Mouse (Mus musculus): ENCODE data around the gene Mrvi1. TPM values are rescaled to one million over a fixed set of nuclear protein-coding genes. Genes with fewer than 3 reads are reported as not detected.
"Not testable (repeated sequence)": the region's sequence is repeated elsewhere in the genome, so short reads cannot be mapped to it uniquely, and the experiment has no call there.

Gene Mrvi1
- polyA plus RNA-seq, 1 experiment from 2014 or later: 0.79 TPM

DNA sequence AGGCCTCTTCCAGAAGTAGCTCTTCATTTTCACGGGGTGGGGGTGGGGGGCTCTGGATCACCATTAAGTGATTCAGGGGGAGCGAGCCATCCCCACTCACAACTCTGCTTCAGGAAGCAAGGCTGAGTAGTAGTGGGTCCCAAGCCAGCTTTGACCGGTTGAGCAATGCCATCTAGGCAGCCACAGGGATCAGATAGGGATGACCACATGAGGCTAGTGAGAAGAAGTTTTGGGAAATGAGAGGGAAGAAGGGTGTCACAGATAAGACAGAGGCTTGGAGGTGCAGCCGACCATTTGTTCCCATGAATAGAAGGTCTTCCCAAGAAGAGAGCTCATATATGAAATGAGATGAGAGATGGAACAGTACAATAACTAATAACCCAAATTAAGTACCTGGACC is 55.7 kb downstream of the Mrvi1 start:
- no peaks in the 10 kb centered on the region for H3K9me3 ChIP-seq
- no peaks in the 10 kb centered on the region for H3K27me3 ChIP-seq
- H3K9ac ChIP-seq: no peak overlapping the region
- WGBS: 87% methylated on average over 4 of the region's 4 CpGs
- no peak for ATAC-seq (ENCODE audit: low FRiP score)
- H3K4me2 ChIP-seq: no peak overlapping the region
- H3K27ac ChIP-seq: no peak overlapping the region
- H3K4me1 ChIP-seq (replicated peaks): no peaks in the 10 kb centered on the region
- no peak overlapping the region for H3K4me3 ChIP-seq
- no peaks in the 10 kb centered on the region for H3K36me3 ChIP-seq

DNA sequence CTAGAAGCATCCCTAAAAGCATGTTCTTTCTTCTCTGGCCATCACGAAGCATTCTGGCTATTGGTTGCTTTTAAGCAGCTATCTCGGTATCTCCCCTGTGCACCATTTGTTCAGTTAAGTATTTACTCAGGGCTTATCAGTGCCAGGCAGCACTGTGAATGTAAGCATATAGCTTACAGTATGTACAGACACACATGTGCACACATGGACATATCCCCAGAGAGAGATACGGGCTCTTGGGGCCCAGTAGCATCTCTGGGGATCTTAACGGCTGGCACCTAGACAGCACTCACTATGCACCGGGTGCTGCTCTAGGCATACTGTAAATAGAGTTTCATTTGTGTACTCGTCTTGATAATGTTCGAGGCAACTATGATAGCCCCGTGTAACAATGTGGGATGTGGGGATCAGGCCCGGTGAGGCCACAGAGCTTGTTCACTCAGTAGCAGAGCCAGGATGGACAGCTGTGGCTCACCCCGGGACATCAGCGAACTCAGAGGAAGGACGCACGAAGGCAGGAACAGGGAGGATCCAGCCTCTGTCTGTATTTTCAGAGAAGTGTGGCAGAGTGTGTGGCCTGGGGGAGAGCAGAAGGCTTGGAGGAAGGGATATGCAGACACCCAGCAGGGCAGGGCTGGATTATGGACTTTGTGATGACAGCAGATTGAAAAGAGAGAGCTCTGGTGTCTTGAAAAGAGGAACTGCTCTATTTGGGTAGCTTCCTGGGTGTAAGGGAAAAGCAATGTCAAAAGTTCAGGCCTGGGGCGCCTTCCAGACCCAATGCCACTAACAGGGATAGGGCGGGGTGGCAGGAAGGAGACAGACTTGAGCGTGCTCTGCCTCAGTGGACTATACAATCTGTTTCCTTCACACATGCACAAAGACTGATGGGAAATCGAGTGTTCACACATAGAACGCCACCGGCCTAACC is 61.7 kb downstream of the Mrvi1 start:
- Histone ChIP-seq H3K9me3 (no peaks in the 10 kb centered on the region), H3K9ac (no peak overlapping the region), H3K4me1 (replicated peaks) (no peaks in the 10 kb centered on the region), H3K27me3 (no peaks in the 10 kb centered on the region), H3K4me2 (no peak overlapping the region), H3K27ac (no peak overlapping the region), H3K4me3 (no peak overlapping the region), H3K36me3 (no peaks in the 10 kb centered on the region)
- WGBS: 85% methylated on average over 19 of the region's 19 CpGs
- no peak for ATAC-seq (ENCODE audit: low FRiP score)

DNA sequence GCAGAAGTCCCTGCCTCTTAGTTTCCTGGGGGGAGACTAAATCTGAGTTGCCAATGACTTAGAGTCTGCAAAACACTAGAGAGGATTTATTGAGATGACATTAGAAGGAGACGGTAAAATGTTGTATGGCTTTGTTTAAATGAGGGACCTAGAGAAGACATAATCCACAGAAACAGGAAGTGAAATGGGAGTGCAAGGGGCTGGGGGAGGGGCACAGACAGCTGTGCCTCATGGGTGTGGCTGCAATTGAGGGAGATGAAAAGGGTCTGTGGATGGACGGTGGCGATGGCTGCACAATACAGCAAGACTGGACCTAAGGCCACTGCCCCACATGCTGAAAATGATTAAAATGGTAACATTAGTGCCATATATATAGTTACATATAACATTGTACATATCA is 62.5 kb downstream of the Mrvi1 start:
- no peaks in the 10 kb centered on the region for H3K9me3 ChIP-seq
- no peak for ATAC-seq (ENCODE audit: low FRiP score)
- no peak overlapping the region for H3K27ac ChIP-seq
- no peaks in the 10 kb centered on the region for H3K4me1 ChIP-seq (replicated peaks)
- no peak overlapping the region for H3K4me2 ChIP-seq
- no peaks in the 10 kb centered on the region for H3K27me3 ChIP-seq
- H3K4me3 ChIP-seq: no peak overlapping the region
- no peaks in the 10 kb centered on the region for H3K36me3 ChIP-seq
- WGBS: 56% methylated on average over 3 of the region's 3 CpGs
- no peak overlapping the region for H3K9ac ChIP-seq

DNA sequence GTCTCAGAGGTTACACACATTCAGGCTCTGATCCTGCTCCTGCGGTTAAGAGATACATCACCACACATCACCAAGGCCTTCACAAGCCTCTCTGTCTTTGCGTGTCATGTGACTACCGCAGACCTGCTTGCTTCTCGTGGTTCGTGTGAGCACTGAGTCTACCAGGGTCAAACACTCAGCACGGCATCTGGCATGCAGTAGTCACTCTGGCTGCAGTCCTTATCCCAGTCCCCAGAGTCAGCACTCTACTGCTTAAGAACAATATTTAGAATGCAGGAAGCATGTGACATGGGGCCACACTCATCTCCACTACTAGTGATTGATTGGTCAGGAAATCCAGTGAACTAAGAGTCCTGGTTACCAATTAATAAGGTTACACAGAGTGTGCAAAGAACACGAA is 66.3 kb downstream of the Mrvi1 start:
- Histone ChIP-seq H3K4me3 (no peak overlapping the region), H3K9me3 (no peaks in the 10 kb centered on the region), H3K4me2 (no peak overlapping the region), H3K27me3 (no peaks in the 10 kb centered on the region), H3K36me3 (no peaks in the 10 kb centered on the region), H3K4me1 (replicated peaks) (no peaks in the 10 kb centered on the region), H3K9ac (no peak overlapping the region), H3K27ac (no peak overlapping the region)
- WGBS: 81% methylated on average over 7 of the region's 7 CpGs
- no peak for ATAC-seq (ENCODE audit: low FRiP score)

DNA sequence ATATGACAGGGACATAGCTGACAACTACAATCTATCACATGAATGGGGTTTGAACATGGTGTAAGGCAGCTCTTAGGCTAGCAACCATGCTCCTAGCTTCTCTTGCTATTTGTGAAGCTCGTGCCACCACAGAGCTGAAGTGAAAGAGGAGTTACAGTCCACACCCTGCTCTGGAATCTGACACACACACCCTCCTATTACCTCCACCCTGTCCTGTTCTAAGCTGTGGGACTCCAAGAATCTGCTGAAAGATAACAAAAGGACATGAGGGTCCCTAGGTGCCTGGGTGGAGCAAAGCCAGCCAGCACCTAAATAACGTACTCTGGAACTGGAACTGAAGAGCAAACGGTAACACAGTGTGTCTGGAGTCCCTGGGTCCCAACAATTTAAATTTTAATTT is 67.7 kb downstream of the Mrvi1 start:
- Histone ChIP-seq H3K9ac (no peak overlapping the region), H3K4me1 (replicated peaks) (no peaks in the 10 kb centered on the region), H3K9me3 (no peaks in the 10 kb centered on the region), H3K36me3 (no peaks in the 10 kb centered on the region), H3K27me3 (no peaks in the 10 kb centered on the region), H3K4me2 (no peak overlapping the region), H3K27ac (no peak overlapping the region), H3K4me3 (no peak overlapping the region)
- WGBS: 87% methylated on average over 3 of the region's 3 CpGs
- no peak for ATAC-seq (ENCODE audit: low FRiP score)

DNA sequence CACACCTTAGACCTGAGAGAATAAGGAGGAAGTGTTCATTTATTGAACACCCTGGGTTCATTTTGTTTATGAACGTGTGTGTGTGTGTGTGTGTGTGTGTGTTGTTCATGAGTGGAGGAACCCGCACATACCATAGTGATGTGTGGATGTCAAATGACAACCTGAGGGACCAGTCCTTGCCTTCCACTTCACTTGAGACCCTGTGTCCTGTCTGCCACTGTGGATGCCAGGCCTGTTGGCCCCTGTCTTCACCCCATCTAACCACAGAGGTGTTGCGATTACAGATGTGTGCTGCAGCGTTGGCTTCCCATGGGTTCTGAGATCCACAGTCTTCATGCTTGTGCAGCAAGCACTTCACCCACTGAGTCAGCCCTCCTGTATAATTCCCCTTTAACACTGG is 68.5 kb downstream of the Mrvi1 start:
- H3K4me2 ChIP-seq: no peak overlapping the region
- H3K9ac ChIP-seq: no peak overlapping the region
- H3K27me3 ChIP-seq: no peaks in the 10 kb centered on the region
- no peak for ATAC-seq (ENCODE audit: low FRiP score)
- H3K36me3 ChIP-seq: no peaks in the 10 kb centered on the region
- no peak overlapping the region for H3K27ac ChIP-seq
- no peaks in the 10 kb centered on the region for H3K9me3 ChIP-seq
- 96% methylated on average over 4 of the region's 4 CpGs for WGBS
- no peak overlapping the region for H3K4me3 ChIP-seq
- H3K4me1 ChIP-seq (replicated peaks): no peaks in the 10 kb centered on the region

DNA sequence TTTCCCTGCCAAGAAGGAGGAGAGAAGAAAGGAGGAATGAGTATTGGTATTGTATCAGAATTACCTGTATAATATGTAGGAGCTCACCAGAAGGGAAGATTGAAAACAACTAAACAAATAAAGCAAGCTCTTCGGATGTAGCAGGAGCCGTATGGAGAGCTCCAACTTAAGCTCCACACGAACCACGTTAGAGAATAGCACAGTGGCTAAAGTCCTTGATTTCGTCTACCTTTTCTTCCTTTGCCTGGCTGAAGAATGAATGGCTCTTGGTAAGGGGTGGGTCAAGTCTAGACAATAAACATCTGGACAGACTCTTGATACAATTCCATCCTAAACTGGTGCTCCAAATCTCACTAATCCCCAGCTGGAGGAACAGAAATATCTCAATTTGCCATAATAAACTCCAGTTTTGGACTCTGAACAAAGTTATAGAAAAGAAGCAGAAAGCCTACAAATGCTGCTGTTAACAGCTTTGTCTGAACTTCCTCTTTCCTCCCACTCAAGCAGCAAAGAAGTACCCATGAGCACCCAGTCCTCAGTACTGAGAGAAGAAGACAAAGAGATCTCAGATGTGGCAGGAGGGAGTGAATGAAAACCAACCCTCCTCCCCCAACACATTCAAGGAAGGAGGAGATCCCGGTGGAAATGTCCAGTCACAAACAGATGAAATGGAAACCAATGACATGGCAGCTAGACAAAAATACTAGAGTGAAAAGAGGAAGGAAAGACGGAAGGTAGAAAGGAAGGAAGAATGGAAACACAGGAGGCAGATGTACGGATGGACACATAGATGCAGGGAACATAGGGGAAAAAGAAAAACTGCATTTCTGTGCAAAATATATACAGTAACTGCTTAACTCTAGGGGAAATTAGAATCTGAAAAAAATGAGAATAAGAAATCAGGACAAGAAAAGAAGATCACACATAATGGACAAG is 73.8 kb downstream of the Mrvi1 start:
- H3K9ac ChIP-seq: no peak overlapping the region
- H3K27me3 ChIP-seq: no peaks in the 10 kb centered on the region
- H3K4me3 ChIP-seq: no peak overlapping the region
- H3K27ac ChIP-seq: no peak overlapping the region
- no peak for ATAC-seq (ENCODE audit: low FRiP score)
- 84% methylated on average over 8 of the region's 8 CpGs for WGBS
- no peaks in the 10 kb centered on the region for H3K4me1 ChIP-seq (replicated peaks)
- no peaks in the 10 kb centered on the region for H3K36me3 ChIP-seq
- H3K9me3 ChIP-seq: no peaks in the 10 kb centered on the region
- no peak overlapping the region for H3K4me2 ChIP-seq

DNA sequence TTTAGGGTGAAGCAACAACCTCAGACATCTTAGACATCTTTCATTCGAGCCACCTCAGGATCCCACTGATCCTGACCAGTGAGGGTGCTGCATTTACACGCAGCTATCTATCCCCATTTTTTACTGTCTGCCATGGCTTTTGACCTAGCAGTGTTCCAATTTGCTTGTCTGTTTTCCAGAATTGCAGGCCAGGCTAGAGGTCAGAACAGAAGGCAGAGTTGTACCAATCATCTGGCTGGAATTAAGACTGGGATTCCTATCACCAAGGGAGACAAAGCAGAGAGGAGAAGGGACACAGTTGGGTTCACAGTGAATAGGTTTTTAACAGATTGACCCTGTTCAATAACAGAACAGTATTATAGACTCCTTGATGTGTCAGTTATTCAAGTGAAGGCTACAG is 75.7 kb downstream of the Mrvi1 start:
- Histone ChIP-seq H3K36me3 (no peaks in the 10 kb centered on the region), H3K27ac (no peak overlapping the region), H3K9ac (no peak overlapping the region), H3K4me2 (no peak overlapping the region), H3K9me3 (no peaks in the 10 kb centered on the region), H3K4me3 (no peak overlapping the region), H3K27me3 (no peaks in the 10 kb centered on the region), H3K4me1 (replicated peaks) (no peaks in the 10 kb centered on the region)
- ATAC-seq (ENCODE audit: low FRiP score): no peak
- 72% methylated on average over 2 of the region's 2 CpGs for WGBS

DNA sequence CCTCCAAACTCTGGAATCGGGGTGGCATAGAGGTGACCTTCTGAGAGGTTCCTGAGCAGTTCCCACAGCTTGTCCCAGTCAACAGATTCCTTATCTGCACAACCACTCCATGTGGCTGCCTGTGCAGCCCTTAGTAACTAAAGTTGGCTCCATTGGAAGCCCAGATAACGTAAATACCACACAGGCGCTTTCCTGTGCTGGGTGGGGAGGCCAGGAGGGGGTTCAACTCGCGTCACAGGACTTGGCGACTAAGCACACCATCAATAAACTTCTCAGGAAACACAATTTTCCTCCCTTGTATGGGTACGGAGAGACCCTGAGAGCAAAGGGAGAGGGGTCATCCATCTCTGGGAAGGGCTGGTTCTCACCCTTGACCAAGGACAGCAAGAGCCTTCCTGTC is 79.0 kb downstream of the Mrvi1 start:
- Histone ChIP-seq H3K36me3 (no peaks in the 10 kb centered on the region), H3K4me3 (no peak overlapping the region), H3K9ac (no peak overlapping the region), H3K27me3 (no peaks in the 10 kb centered on the region), H3K27ac (no peak overlapping the region), H3K4me2 (no peak overlapping the region), H3K4me1 (replicated peaks) (no peaks in the 10 kb centered on the region), H3K9me3 (no peaks in the 10 kb centered on the region)
- no peak for ATAC-seq (ENCODE audit: low FRiP score)
- 80% methylated on average over 7 of the region's 7 CpGs for WGBS

DNA sequence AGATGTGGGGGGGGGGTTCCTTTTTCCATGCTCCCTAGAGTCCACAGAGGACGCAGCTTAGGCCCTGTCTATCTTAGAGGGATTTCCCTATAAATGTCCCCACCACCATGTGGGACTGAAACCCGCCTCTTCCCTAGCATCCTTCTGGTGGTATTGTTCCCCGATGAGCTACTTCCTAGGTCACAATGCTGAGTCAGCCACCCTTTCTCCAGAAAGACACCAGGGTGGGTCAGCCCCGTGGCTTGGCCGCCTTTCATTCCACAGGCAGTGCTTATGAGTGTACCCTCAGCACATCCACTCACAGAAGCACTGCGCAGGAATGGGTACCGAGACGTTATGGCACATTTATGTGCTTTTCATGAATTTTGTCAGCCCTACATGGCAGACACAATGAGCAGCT is 85.1 kb downstream of the Mrvi1 start:
- 80% methylated on average over 8 of the region's 8 CpGs for WGBS
- no peak overlapping the region for H3K27ac ChIP-seq
- H3K4me3 ChIP-seq: no peak overlapping the region
- H3K4me2 ChIP-seq: no peak overlapping the region
- H3K9ac ChIP-seq: no peak overlapping the region
- no peaks in the 10 kb centered on the region for H3K27me3 ChIP-seq
- ATAC-seq (ENCODE audit: low FRiP score): no peak
- H3K4me1 ChIP-seq (replicated peaks): no peaks in the 10 kb centered on the region
- no peaks in the 10 kb centered on the region for H3K36me3 ChIP-seq
- H3K9me3 ChIP-seq: no peaks in the 10 kb centered on the region

DNA sequence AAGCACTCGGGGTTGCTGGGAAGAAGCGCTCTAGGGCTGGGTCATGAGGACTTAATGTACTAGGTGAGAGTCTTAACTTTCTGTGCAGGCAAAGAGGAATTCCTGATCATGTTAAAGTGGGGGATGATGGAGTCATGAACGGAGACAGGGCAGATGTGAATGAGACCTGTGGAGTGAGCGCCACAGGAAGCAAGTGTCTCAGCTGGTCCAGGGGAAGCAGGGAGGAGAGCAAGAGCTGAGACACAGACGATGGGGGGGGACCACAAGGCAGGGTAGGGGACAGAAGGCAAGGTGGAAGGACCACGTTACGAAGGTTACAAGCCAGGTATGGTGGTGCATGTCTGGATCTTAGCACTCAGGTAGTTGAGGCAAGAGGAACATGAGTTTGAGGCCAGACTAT is 85.8 kb downstream of the Mrvi1 start:
- no peak overlapping the region for H3K4me2 ChIP-seq
- H3K4me1 ChIP-seq (replicated peaks): no peaks in the 10 kb centered on the region
- WGBS: 95% methylated on average over 7 of the region's 7 CpGs
- no peak for ATAC-seq (ENCODE audit: low FRiP score)
- H3K9ac ChIP-seq: no peak overlapping the region
- H3K36me3 ChIP-seq: no peaks in the 10 kb centered on the region
- H3K9me3 ChIP-seq: no peaks in the 10 kb centered on the region
- H3K27me3 ChIP-seq: no peaks in the 10 kb centered on the region
- H3K27ac ChIP-seq: no peak overlapping the region
- H3K4me3 ChIP-seq: no peak overlapping the region

DNA sequence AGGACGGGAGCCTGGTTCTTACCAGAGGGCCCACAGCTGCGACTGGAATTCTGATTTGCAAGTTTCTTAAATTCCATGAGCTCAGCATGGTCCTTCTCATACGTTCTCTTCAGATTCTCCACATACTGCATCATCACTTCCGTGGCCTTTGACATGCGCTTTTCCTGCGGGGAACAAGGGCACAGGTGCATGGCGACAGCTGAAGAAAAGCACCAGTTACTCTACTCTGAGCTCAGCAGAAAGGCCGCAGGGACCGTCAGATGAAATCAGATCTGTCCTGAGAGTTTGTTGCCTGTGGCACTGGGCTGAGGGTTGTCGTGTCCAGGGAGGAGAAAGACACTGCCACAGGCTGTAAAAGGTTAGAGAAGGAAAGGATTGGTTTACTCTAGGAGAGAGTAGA is 86.5 kb downstream of the Mrvi1 start:
- 77% methylated on average over 10 of the region's 10 CpGs for WGBS
- not testable (repeated sequence) for ATAC-seq (ENCODE audit: low FRiP score); H3K27ac ChIP-seq

More for the DNA sequence above, 86.5 kb downstream of the Mrvi1 start:
- H3K4me3 ChIP-seq; H3K4me2 ChIP-seq; H3K9me3 ChIP-seq; H3K27me3 ChIP-seq; H3K9ac ChIP-seq; H3K36me3 ChIP-seq; H3K4me1 ChIP-seq (replicated peaks): not testable (repeated sequence)

Measured in hindbrain, embryonic 13.5 days (tissue).